Comparison of ENCODE assay signal across 18 mouse cellular contexts in the genomic region with DNA sequence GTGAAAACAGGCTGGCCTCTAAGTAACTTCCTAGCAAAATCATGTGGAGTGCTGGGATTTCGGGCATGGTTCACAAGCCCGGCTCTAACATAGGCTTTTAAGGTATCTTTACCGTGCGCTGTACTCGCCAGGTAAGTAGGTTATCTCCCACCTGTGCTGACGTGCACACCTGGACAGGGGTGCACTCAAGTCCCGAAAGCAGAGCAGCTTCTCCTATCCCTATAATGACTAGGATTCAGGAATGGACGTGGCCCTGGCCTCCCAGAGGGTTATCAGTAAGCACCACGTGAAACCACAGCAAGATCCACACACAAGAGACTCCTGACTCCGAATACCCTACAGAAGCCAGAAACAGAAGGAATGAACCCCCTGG. TPM values are rescaled to one million over a fixed set of nuclear protein-coding genes. Genes with fewer than 3 reads are reported as not detected.
"Had no signal": no experiment of that assay in that cellular context is flagged by ENCODE, and none has a peak within 500 bp of the region (broad histone marks: within the 10 kb centered on the region; RNA-seq: fewer than 3 reads in every experiment).

No protein-coding gene starts in this region.

- H3K36me3 ChIP-seq: limb, embryonic 12.5 days; midbrain, embryonic 15.5 days; neural tube, embryonic 13.5 days; stomach, embryonic 15.5 days had no signal

- DNase-seq: kidney, adult 2 months; kidney, postnatal 36 days; layer of hippocampus, adult 9-11 months; layer of hippocampus, postnatal 36 days; lung, postnatal 10 days; lung, postnatal 4 days; right cerebral cortex, postnatal 14 days had no signal

- H3K27ac ChIP-seq: limb, embryonic 12.5 days; midbrain, embryonic 15.5 days; neural tube, embryonic 13.5 days; stomach, embryonic 15.5 days had no signal

- H3K27me3 ChIP-seq: midbrain, embryonic 15.5 days; stomach, embryonic 15.5 days had no signal

- H3K9ac ChIP-seq: limb, embryonic 12.5 days; midbrain, embryonic 15.5 days; neural tube, embryonic 13.5 days; stomach, embryonic 15.5 days had no signal

- H3K9me3 ChIP-seq: limb, embryonic 12.5 days; midbrain, embryonic 15.5 days; neural tube, embryonic 13.5 days; stomach, embryonic 15.5 days had no signal

- H3K4me3 ChIP-seq: limb, embryonic 12.5 days; midbrain, embryonic 15.5 days; neural tube, embryonic 13.5 days; stomach, embryonic 15.5 days had no signal

RNA-seq across cellular contexts. Expression of a gene that starts 42.1 kb away (rescaled TPM):
- total RNA-seq: layer of hippocampus, adult 18-20 months; layer of hippocampus, postnatal 36 days; left cerebral cortex, postnatal 36 days; liver, adult 2 months had no signal
- polyA plus RNA-seq: intestine, embryonic 16.5 days; kidney, adult 2 months; kidney, postnatal 0 days; limb, embryonic 12.5 days; liver, adult 2 months; midbrain, embryonic 15.5 days; neural tube, embryonic 13.5 days; spleen, adult 2 months; stomach, embryonic 15.5 days; thymus, postnatal 0 days had no signal
